Mouse (Mus musculus) liver, embryonic 16.5 days (tissue): ENCODE measurements around the gene Nos2. TPM values are rescaled to one million over a fixed set of nuclear protein-coding genes. Genes with fewer than 3 reads are reported as not detected.
A peak's percentile ranks its signal among the peaks of the same experiment; 100 is the strongest.

Experiments used
- ATAC-seq: fragments of 200-750 bp; cut with Nextera tagmentation; 2 replicates; pipeline ENCODE4 v1.8.0; 2017; ENCODE audit warnings: low read depth, mild to moderate bottlenecking, moderate number of reproducible peaks, moderate library complexity
- H3K27ac ChIP-seq: fragments of 300-500 bp; sonication (generic); 2 replicates; pipeline ENCODE4 v1.5.1; 2014; ENCODE audit warnings: mild to moderate bottlenecking, low read length
- H3K27me3 ChIP-seq: fragments of 300-500 bp; sonication (generic); 2 replicates; pipeline ENCODE4 v1.6.1; 2014; ENCODE audit warnings: low read depth, low read length, mixed read lengths; ENCODE audit not compliant: control insufficient read depth, insufficient read depth
- H3K36me3 ChIP-seq: fragments of 300-500 bp; sonication (generic); 2 replicates; pipeline ENCODE4 v1.6.1; 2014; ENCODE audit warnings: mild to moderate bottlenecking; ENCODE audit not compliant: control insufficient read depth, insufficient read depth
- H3K4me1 ChIP-seq: fragments of 300-500 bp; sonication (generic); 2 replicates; pipeline ENCODE4 v1.6.1; 2014; ENCODE audit warnings: low read depth, low read length, mixed read lengths; ENCODE audit not compliant: control insufficient read depth
- H3K4me2 ChIP-seq: fragments of 300-500 bp; sonication (generic); 2 replicates; pipeline ENCODE4 v1.6.1; 2014; ENCODE audit warnings: low read depth, low read length, mixed read lengths
- H3K4me3 ChIP-seq: fragments of 300-500 bp; sonication (generic); 2 replicates; pipeline ENCODE4 v1.5.1; 2014; ENCODE audit warnings: low read depth, mild to moderate bottlenecking, low read length
- H3K9ac ChIP-seq: fragments of 300-500 bp; sonication (generic); 2 replicates; pipeline ENCODE4 v1.6.1; 2014; ENCODE audit warnings: low read depth, low read length
- H3K9me3 ChIP-seq: fragments of 300-500 bp; sonication (generic); replicated peaks from 2 replicates; pipeline ENCODE4 v1.6.1; 2016; ENCODE audit warnings: low read length; ENCODE audit not compliant: control insufficient read depth
- WGBS: fragments of 180-500 bp; shearing (Covaris S2); extraction: QIAGEN DNeasy Blood & Tissue Kit; methylation state at CpG from one replicate; pipeline ENCODE4 v1.1.7; 2014; ENCODE audit not compliant: insufficient replicate concordance; 5-methylcytosine and 5-hydroxymethylcytosine counted together
- polyA plus RNA-seq: library from polyadenylated mRNA; unstranded; fragments of >200 nt; fragmentation: Nextera tagmentation; extraction: Ambion mirVana; gene quantifications from 2 replicates; pipeline ENCODE4 v1.2.1, GENCODE M21; 2015

The Nos2 gene
- 0.02 and 0.06 TPM in 2 replicates for polyA plus RNA-seq

DNA sequence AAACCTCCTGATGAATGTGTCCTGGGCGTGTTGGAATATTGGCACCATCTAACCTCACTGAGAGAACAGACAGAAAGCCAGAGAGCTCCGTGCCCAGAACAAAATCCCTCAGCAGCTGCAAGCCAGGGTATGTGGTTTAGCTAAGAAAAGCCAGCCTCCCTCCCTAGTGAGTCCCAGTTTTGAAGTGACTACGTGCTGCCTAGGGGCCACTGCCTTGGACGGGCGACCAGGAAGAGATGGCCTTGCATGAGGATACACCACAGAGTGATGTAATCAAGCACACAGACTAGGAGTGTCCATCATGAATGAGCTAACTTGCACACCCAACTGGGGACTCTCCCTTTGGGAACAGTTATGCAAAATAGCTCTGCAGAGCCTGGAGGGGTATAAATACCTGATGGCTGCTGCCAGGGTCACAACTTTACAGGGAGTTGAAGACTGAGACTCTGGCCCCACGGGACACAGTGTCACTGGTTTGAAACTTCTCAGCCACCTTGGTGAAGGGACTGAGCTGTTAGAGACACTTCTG, at the start of gene Nos2:
Gene Nos2, plus strand, starts transcription at position 377 of the 529 bp plus-strand sequence.
- Histone ChIP-seq H3K27ac (no peak within 1 kb of the TSS), H3K9me3 (no peaks in the 10 kb centered on the region), H3K4me2 (no peak within 1 kb of the TSS), H3K4me3 (no peak within 1 kb of the TSS), H3K27me3 (peaks cover 22% of the 10 kb centered on the region), H3K36me3 (no peaks in the 10 kb centered on the region), H3K9ac (no peak within 1 kb of the TSS), H3K4me1 (no peaks in the 10 kb centered on the region)
- WGBS = 28% methylated on average over 6 of the region's 6 CpGs
- ATAC-seq = no peak

- no peaks in the 10 kb centered on the region for H3K4me1 ChIP-seq
- H3K4me3 ChIP-seq = no peak overlapping the region
- no peak overlapping the region for H3K27ac ChIP-seq
- H3K4me2 ChIP-seq = no peak overlapping the region
- no peak for ATAC-seq
- H3K9me3 ChIP-seq = no peaks in the 10 kb centered on the region
- no peaks in the 10 kb centered on the region for H3K27me3 ChIP-seq
- H3K36me3 ChIP-seq = no peaks in the 10 kb centered on the region
- no peak overlapping the region for H3K9ac ChIP-seq
- WGBS = 64% methylated on average over 4 of the region's 4 CpGs
Observed at GRCm38 (mm10) chr11:78870891-78871290, 49.7 kb upstream of the Nos2 start.

DNA sequence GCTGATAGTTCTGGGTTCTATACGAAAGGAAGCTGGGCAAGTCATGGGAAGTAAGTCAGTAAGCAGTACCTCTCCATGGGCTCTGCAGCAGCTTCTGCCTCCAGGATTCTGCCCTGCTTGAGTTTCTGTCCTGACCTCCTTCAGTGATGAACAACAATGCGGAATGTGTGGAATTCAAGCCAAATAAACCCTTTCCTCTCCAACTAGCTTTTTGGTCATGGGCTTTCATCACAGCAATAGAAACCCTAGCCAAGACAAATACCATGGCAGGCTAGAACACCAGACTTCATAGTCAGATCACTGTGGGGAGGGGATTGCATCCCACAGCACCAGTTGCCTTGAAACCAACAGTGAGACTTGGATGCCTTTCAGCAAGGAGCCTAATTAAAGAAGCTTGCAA, 47.8 kb upstream of the Nos2 start:
- H3K4me2 ChIP-seq = no peak overlapping the region
- no peaks in the 10 kb centered on the region for H3K36me3 ChIP-seq
- H3K4me3 ChIP-seq = no peak overlapping the region
- H3K4me1 ChIP-seq = no peaks in the 10 kb centered on the region
- H3K9me3 ChIP-seq = no peaks in the 10 kb centered on the region
- ATAC-seq = no peak
- WGBS = 41% methylated on average over 2 of the region's 2 CpGs
- no peak overlapping the region for H3K9ac ChIP-seq
- H3K27ac ChIP-seq = no peak overlapping the region
- no peaks in the 10 kb centered on the region for H3K27me3 ChIP-seq

DNA sequence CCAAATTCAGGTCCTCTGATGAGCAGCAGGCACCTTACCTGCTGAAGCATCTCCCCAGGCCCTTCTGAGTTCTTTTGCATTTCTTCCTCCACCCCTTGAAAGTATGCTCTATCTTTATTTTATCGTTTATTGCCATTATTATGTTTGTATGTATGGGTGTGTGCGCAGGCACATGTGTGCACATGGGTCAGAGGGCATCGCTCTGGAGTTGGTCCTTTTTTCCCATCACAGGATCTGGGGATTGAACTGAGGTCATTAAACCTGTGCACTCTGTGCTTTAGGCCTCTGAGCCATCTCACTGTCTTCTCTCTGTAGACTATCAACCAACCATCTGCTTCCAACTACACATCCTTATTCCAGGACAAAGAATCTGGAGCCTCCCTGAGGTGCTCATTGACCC, 40.9 kb upstream of the Nos2 start:
- no peaks in the 10 kb centered on the region for H3K4me1 ChIP-seq
- H3K9ac ChIP-seq = no peak overlapping the region
- H3K4me3 ChIP-seq = no peak overlapping the region
- H3K36me3 ChIP-seq = no peaks in the 10 kb centered on the region
- ATAC-seq = no peak
- H3K27me3 ChIP-seq = no peaks in the 10 kb centered on the region
- WGBS = 68% methylated on average over 3 of the region's 3 CpGs
- H3K9me3 ChIP-seq = no peaks in the 10 kb centered on the region
- H3K27ac ChIP-seq = no peak overlapping the region
- no peak overlapping the region for H3K4me2 ChIP-seq

GRCm38 (mm10) chr11:78886693-78887092, 33.9 kb upstream of the Nos2 start:
- ATAC-seq = no peak
- H3K9ac ChIP-seq = no peak overlapping the region
- H3K27ac ChIP-seq = no peak overlapping the region
- 80% methylated on average over 1 of the region's 1 CpGs for WGBS
- no peaks in the 10 kb centered on the region; the same call in 1 of the 2 replicates for H3K4me1 ChIP-seq
- no peak overlapping the region for H3K4me3 ChIP-seq
- no peaks in the 10 kb centered on the region for H3K9me3 ChIP-seq
- H3K4me2 ChIP-seq = no peak overlapping the region
- H3K27me3 ChIP-seq = no peaks in the 10 kb centered on the region
- H3K36me3 ChIP-seq = no peaks in the 10 kb centered on the region

GRCm38 (mm10) chr11:78887102-78887971, 33.2 kb upstream of the Nos2 start:
- H3K27ac ChIP-seq = no peak overlapping the region
- H3K4me2 ChIP-seq = no peak overlapping the region
- no peaks in the 10 kb centered on the region for H3K27me3 ChIP-seq
- H3K9ac ChIP-seq = no peak overlapping the region
- H3K36me3 ChIP-seq = no peaks in the 10 kb centered on the region
- ATAC-seq = 0 out of 2 replicates have a peak, but pooled peaks have one; percentile 32
- H3K4me1 ChIP-seq = no peaks in the 10 kb centered on the region; the same call in 1 of the 2 replicates
- no peaks in the 10 kb centered on the region for H3K9me3 ChIP-seq
- no peak overlapping the region for H3K4me3 ChIP-seq
- WGBS = 49% methylated on average over 9 of the region's 9 CpGs

DNA sequence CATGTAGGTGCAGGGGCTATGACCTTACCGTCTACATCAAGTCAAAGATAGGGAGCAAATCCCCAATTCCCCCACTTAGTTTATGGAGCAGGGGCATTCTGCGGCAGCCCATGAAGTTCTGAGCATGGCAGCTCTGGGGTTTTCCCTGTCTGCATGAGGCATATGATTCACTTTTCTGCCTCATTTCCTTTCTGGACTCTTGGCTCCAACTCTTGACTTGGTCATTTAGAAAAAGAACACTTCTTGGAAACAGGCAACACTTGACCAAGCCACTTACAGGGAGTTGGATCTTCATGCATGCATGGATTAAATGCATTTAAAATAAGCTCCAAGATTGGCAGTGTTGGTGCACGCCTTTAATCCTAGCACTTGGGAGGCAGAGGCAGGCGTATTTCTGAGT, 31.4 kb upstream of the Nos2 start:
- H3K4me3 ChIP-seq = no peak overlapping the region
- 55% methylated on average over 4 of the region's 4 CpGs for WGBS

DNA sequence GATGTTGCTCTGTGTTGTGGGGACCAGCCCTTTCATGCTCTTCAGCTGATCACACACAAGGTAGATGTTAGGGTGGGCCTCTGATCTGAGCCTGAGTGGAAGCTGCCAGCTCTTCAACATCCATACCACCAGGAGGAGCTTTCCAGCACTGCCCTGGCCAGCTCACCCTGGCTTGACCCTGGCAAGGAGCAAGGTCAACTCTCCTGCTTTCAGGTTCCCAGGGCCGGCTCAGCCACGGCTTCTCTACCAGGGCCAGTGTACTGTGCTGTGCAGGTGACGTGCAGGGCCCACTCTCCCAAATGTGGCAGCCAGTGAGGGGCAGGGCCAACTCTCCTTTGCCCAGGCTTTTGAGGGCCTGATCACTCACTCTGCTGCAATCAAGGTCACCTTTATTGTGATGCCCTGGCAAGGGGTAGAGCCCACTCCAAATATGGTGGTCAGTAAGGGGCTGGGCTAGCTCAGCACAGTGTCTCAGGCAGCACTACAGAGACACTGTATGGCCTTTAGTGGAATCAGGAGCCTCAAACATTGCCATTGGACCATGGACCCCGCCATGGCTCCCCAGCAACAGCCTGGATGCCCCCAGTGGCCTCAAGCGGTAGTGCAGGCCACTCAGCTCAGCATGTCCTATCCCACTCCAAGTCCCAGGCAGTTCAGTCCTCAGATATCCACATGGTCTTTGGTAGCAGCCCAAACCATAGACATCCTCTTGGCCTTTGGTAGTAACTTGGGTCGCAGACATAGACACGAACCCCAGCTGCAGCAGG, 24.0 kb upstream of the Nos2 start:
- Histone ChIP-seq H3K27ac (no peak overlapping the region), H3K9me3 (no peaks in the 10 kb centered on the region), H3K27me3 (no peaks in the 10 kb centered on the region), H3K4me1 (no peaks in the 10 kb centered on the region), H3K4me2 (no peak overlapping the region), H3K4me3 (no peak overlapping the region), H3K9ac (no peak overlapping the region), H3K36me3 (no peaks in the 10 kb centered on the region)
- ATAC-seq = no peak
- WGBS = 52% methylated on average over 7 of the region's 7 CpGs

More for the DNA sequence above, 31.4 kb upstream of the Nos2 start:
- H3K27ac ChIP-seq = no peak overlapping the region
- no peaks in the 10 kb centered on the region; the same call in 1 of the 2 replicates for H3K4me1 ChIP-seq
- no peak overlapping the region for H3K9ac ChIP-seq
- ATAC-seq = no peak
- no peak overlapping the region for H3K4me2 ChIP-seq
- no peaks in the 10 kb centered on the region for H3K9me3 ChIP-seq
- no peaks in the 10 kb centered on the region for H3K27me3 ChIP-seq
- H3K36me3 ChIP-seq = no peaks in the 10 kb centered on the region
